Mouse (Mus musculus): Measurements from ENCODE around the gene Smim24.

Gene Smim24

DNA sequence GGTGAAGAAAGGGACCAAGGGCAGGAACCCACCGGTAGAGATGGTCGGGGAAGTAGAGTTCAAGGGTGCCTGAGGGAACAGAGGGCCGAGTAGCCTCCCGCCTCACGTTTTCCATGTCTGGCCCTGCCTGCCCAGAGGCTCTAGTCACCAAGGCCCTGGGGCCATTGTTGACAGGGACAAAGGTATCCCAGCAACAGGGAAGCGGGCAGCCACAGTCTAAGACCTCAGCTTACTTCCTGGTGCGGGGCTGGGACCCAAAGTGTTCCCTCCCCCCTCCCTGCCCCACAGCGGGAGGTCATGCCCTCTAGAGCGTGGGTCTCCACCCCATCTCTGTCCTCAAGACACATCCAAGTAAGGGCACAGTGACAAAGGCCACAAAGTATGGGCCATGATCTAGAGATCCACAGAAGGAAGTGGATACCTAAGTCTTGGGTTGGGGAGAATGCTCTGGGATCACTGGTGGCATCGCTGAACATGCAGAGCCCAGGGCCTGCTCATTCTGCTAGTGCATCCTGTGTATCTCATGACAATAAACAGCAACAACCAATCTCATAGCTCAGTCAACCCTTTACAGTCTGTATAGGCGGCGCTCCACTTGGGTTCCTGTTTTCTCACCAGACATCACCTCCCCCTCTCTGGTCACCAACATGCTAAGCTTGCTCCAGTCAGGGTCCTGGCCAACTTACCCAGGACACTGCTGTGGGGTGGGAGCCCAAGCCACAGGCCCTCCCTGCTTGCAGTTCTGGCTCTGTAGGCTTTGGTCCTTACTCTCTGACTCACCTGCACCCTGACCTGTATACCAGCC is 27.0 kb upstream of the Smim24 start, which contains the start of gene 4930404N11Rik:
4930404N11Rik (minus strand) TSS at position 145 of the 805 bp plus-strand sequence.
- no peak for DNase-seq (ENCODE audit: low spot score in 2 of 2)

- DNase-seq (ENCODE audit: low spot score in 2 of 2): no peak
Measured at GRCm38 (mm10) chr10:81366477-81367206, 26.2 kb upstream of the Smim24 start.

DNA sequence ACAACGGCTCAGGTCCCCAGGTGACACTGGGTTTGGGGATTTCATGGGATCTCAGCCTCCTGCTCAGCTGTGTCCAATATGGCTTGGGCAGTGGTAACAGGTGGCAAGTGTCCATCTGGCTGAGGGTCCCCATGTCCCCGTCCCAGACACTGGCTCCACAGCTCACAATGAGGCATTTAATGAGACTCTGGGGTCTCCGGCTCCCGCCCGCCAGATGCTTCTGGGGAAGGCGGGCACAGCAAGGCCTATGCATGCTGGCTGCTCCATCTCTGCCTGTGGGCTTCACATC is 25.7 kb upstream of the Smim24 start:
- DNase-seq (ENCODE audit: low spot score in 2 of 2): no peak

DNA sequence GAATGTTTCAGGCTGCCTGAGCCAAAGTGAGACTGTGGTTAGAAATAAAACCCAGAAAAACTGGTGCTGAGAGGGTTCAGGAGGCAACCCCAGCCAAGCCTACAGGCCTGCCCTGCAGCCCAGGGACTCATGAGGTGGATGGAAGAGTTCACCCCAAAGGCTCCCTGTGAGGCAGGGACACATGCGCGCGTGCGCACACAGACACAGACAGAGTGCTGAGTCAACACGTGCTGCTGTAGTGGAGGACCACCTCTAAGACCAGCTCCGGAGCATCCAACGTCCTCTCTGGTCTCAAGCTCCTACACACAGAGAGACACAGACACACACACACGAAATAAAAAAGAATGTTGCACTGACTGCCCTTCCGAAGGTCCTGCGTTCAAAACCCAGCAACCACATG is 17.5 kb upstream of the Smim24 start:
- no peak for DNase-seq (ENCODE audit: low spot score in 2 of 2)

DNA sequence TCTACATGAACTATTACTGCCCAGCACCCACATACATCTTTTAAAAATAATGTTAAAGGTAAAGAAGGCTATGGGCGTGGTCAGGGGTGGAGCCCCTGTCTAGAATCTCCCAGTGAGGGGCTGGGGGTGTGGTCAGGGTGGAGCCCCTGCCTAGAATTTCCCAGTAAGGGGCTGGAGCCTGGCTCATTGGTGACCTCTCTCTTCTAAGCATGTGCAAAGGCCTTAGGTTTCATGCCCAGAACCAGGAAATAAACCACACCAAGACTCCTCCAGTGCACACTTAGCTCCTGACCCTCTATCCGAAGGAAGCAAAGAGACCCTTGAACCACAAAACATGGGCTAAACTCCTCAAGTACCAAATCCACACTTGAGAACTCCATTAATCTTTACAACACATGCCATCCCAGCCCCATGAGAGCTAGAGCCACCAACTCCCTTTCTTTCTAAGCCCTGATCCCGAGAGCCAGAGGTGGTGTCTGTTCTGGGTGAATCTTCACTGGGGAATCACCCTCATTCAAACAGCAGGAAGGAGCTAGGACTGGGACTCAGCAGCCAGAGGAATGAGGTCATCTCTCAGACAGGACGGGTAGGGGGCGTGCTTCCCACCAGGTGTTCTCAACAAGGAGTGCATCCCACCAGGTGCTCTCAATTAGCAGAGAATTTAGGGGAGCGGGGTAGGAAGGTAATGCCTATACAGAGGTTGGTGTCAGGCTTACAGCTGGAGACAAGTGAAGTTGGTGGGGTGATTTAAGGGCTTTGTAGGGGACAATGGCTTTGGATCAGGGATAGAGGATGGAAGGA is 16.1 kb upstream of the Smim24 start:
- no peak for DNase-seq (ENCODE audit: low spot score in 2 of 2)

DNA sequence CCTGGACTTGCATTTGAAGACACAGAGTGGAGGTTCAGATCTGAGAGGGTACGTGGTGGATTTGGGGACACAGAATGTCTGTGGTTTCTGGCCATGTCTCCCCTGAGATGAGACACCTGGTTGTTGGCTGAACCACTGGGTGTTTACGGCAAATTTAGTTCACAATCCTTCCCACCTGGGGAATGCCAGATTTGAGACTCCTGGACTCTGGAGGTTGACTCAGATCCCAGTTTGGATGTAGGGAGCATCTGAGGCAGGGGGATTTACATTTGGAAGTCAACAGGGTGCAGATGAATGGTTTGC is 15.5 kb upstream of the Smim24 start:
- DNase-seq (ENCODE audit: low spot score in 2 of 2): no peak

- no peak for DNase-seq (ENCODE audit: low spot score in 2 of 2)
Measured at GRCm38 (mm10) chr10:81377793-81378552, 14.9 kb upstream of the Smim24 start, which contains the start of gene Fzr1. Gene Fzr1 (minus strand): TSS chr10:81378516.

DNA sequence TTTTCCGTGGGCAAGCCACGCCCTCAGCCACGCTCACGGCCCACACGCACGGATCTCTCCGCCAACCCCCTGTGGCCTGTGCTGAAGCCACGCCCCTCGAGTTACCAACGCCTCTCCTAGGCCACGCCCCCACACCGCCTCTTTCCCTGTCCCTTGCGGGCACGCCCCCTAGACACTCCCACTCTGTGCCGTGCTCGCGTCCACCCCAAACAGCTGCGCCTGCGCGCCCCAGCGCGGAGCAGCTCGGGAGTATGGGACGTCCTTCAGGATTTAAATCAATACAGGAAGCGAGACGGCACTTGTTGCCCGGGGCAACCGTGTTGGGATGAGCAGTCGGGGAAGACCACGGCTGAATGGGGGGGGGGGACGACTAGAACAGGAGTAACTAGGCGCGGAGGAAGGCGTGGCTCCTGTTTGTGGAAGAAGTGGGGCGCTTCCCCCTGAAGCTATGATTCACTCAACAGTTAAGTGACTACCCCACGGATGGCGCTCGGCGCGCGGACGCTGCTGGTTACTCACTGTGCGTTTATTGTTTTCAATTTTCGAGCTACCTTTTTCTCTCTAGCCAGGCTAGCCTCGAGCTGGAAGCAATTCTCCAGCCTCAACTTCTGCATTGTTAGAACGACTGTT is 14.2 kb upstream of the Smim24 start:
- DNase-seq (ENCODE audit: low spot score in 2 of 2): peak; percentile 100

- DNase-seq (ENCODE audit: low spot score in 2 of 2): no peak
Measured at GRCm38 (mm10) chr10:81379183-81379553, 13.7 kb upstream of the Smim24 start.

DNA sequence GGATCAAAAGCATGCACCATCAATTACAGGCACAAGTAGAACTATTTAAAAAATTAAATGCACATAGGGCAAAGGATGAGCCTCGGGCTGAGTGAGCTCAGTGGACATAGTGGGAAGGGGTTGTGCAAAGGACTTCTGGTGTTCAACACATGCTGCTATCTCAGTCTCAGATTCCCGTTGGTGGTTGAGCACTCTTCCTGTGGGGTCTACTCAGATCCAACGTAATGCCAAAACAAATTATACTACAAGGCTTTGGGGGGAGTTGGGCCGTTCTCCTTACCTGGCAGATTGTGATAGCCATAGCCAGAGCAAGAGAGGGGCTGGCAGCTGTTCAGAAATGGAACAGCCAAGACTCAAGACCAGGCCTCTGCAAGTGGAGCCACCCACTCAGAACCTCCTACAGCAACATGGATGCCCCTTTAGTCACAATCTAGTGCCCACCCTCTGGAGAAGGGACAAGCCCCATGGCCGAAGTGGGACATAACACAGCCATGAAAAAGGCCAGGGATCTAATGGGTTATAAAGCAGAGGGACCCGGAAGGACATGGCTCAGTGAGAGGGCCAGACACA is 13.0 kb upstream of the Smim24 start:
- no peak for DNase-seq (ENCODE audit: low spot score in 2 of 2)

DNA sequence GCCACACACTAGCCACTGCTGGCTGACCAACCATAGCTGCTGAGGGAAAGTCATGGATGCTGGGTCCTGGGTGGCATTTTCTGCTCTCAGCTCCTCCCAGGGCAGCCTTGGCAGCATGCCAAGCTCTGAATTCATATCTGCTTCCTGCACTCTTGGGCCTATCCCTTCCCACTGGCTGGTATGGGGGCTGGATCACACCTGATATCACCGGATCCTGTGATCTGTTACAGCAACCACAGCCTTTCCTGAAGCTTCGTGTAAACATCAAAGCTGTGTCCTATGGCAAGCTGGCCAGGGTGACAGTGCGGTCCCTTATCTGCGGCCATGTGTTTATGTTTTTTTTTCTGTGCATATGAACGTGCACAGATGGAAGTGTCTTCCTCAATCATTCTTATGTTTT is 10.8 kb upstream of the Smim24 start:
- no peak for DNase-seq (ENCODE audit: low spot score in 2 of 2)

DNA sequence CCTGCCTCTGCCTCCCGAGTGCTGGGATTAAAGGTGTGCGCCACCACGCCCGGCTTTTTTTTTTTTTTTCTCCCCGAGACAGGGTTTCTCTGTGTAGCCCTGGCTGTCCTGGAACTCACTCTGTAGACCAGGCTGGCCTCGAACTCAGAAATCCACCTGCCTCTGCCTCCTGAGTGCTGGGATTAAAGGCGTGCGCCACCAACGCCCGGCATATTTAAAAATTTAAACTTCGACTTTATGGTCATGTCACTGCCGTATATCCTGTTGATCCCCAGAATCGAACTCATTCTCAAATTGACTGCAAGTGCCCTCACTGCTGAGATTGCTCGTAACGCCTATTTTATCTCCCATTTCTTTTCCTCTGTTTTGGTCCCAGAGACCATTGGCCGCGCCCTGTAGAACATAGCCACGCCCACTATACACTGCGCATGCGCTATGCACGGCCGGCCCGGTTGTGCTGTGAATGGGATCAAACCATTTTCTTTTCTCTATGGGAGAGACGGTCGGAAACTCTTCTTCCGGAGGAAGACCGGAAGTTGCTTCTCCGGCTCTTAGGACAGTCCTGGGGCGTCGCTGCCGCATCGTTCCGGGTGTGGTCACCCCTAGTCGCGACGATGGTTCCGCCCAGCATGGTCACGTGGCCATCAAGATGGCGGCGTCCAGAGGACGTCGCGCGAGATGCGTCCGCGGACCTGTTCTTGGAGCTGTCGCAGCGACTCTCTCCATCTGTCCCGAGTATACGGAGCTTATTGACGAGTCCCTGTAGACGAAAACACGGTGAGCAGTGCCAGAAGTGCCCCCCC is 8.8 kb upstream of the Smim24 start, which contains the start of the genes Dohh and Gm48551:
Dohh (plus strand) TSS at position 627 of the 803 bp plus-strand sequence.
Gm48551 (plus strand) TSS at position 665 of the 803 bp plus-strand sequence.
- peak; percentile 98 for DNase-seq (ENCODE audit: low spot score in 2 of 2)

DNA sequence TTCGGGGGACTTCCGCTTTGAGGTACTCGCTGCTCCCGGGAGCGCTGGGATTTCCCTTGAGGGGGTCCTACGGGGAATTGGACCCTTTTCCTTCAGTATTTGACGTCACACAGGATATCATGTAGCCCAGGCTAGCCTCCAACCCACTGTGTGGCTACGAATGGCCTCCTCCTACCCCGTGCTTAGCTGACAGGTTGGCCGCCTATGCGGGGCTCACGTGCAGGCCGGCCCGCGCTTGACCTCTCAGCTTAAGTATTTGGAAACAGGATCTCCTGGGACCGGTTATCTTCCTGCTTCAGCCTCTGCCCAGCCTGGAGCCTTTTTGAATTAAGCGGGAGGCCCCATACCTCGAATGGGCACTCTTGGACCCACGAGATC is 8.3 kb upstream of the Smim24 start:
- DNase-seq (ENCODE audit: low spot score in 2 of 2): no peak

GRCm38 (mm10) chr10:81385603-81386306 is 7.1 kb upstream of the Smim24 start:
- DNase-seq (ENCODE audit: low spot score in 2 of 2): no peak

DNA sequence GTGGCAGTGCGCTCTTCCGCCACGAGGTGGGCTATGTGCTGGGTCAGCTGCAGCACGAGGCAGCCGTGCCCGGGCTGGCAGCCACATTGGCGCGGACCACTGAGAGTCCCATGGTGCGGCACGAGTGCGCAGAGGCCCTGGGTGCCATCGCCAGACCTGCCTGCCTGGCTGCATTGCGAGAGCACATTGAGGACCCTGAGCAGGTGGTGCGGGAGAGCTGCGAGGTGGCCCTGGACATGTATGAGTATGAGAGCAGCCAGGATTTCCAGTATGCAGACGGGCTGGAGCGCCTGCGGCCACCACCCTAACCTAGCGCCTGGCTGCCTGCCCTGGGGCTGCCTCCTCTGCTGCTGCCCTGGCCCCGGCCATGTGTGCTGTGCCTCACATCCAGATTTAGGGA is 5.1 kb upstream of the Smim24 start:
- DNase-seq (ENCODE audit: low spot score in 2 of 2): no peak

GRCm38 (mm10) chr10:81388505-81389055 is 4.3 kb upstream of the Smim24 start, which contains the start of gene Gm48552:
Gene Gm48552 (plus strand): TSS chr10:81389005.
- DNase-seq (ENCODE audit: low spot score in 2 of 2): no peak

GRCm38 (mm10) chr10:81389373-81389772 is 3.5 kb upstream of the Smim24 start:
- no peak for DNase-seq (ENCODE audit: low spot score in 2 of 2)

DNA sequence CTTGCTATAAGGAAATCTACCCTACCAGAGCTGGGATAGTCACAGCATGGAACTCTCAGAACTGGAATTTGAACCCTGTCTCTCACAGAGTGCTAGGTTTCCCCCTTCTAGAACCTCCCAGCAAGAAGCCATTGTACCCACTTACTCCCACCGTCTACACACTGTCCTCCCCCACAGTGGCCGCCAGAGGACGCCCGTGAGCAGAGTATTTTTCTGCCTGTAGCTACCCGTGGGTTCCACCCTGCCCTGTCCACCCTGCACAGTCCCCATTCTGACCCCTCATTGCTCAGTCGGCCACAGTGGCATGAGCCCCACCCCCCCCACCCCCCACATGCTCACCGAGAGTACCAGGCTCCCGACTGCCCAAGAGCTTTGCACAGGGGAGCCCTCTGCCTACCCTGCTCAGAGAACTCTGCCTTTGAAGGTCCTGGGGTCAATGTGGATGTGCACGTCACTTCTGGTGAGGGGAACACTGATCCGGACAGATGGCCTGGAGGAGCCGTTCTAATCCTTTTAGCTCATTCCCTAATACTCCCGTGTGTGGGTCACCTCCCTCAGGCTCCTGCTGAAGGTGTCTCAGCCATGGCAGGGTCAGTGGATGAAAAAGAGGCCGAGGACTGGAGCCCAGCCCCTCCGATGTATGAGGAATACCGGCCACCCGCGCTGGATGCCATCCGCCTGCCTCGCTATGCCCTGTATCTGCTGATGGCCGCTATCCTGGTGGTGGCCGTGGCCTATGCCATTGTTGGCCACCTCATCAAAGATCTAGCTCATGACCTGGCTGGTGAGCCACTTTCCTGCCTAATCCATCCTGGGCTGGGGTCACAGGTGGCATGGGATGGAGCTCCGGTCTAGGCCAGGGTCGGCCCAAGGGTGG is 2.8 kb upstream of the Smim24 start:
- DNase-seq (ENCODE audit: low spot score in 2 of 2): no peak

Data from right cerebral cortex, postnatal 36 days (tissue).